Mouse (Mus musculus) gastrocnemius, adult 2 months (tissue): Measurements from ENCODE around the gene Gm9887. TPM values are rescaled to one million over a fixed set of nuclear protein-coding genes. Genes with fewer than 3 reads are reported as not detected.
"Not testable (repeated sequence)": the region's sequence is repeated elsewhere in the genome, so short reads cannot be mapped to it uniquely, and the experiment has no call there.

ENCODE experiments used
- DNase-seq: peaks from one replicate; pipeline ENCODE4 v3.0.0; 2022
- H3K27ac ChIP-seq: fragments of 200-600 bp; 2 replicates; pipeline ENCODE4 v1.8.1; 2022; ENCODE audit warnings: mild to moderate bottlenecking
- H3K4me3 ChIP-seq: fragments of 200-600 bp; 2 replicates; pipeline ENCODE4 v1.8.1; 2022; ENCODE audit warnings: mild to moderate bottlenecking, moderate library complexity
- CTCF ChIP-seq: fragments of 200-600 bp; IDR thresholded peaks from 2 replicates; pipeline ENCODE4 v1.8.1; 2022; ENCODE audit warnings: antibody characterized with exemption, mild to moderate bottlenecking, moderate library complexity
- intact Hi-C: fragments of 180-260 bp; cut with DNase I; formaldehyde crosslinking; loops from one replicate; pipeline ENCODE4 v1.15.1; 2025
- total RNA-seq, 2 experiments: library from RNA; stranded (reverse); gene quantifications; 2 replicates each; pipeline ENCODE4 v1.2.3; 2021

The Gm9887 gene
- total RNA-seq, 2 experiments from 2014 or later, result not detected

GRCm38 (mm10) chr12:69363899-69364762, 8.1 kb downstream of the Gm9887 start:
- DNase-seq, result peak; percentile 89
- Histone ChIP-seq H3K27ac (peak overlapping the region; percentile 95), H3K4me3 (peak overlapping the region; percentile 84)
- intact Hi-C loops, result loop anchor here (5.0 kb wide), 2 partner anchors 138 to 318 kb away; partner anchors contain the start of gene Sos2
- peak; percentile 28; the same call in 1 of the 2 replicates for TF ChIP-seq CTCF

GRCm38 (mm10) chr12:69363110-69363509, 9.1 kb downstream of the Gm9887 start:
- not testable (repeated sequence) for H3K27ac ChIP-seq, H3K4me3 ChIP-seq, DNase-seq
- intact Hi-C loops, result loop anchor here (5.0 kb wide), 2 partner anchors 139 to 319 kb away; partner anchors contain the start of gene Sos2

- intact Hi-C loops, result loop anchor here (5.0 kb wide), 2 partner anchors 140 to 320 kb away; partner anchors contain the start of gene Sos2
- DNase-seq, result no peak
- Histone ChIP-seq H3K4me3 (peak overlapping the region; percentile 77), H3K27ac (peak overlapping the region; percentile 86)
- TF ChIP-seq CTCF, result no peak
Measured at GRCm38 (mm10) chr12:69362388-69362787, 9.9 kb downstream of the Gm9887 start.

GRCm38 (mm10) chr12:69361919-69362318, 10.3 kb downstream of the Gm9887 start:
- H3K4me3 ChIP-seq, result peak overlapping the region; percentile 77
- intact Hi-C loops, result loop anchor here (5.0 kb wide), 2 partner anchors 140 to 320 kb away; partner anchors contain the start of gene Sos2
- DNase-seq, result no peak
- H3K27ac ChIP-seq, result peak overlapping the region; percentile 86
- TF ChIP-seq CTCF, result no peak

- peak overlapping the region; percentile 86 for H3K27ac ChIP-seq
- intact Hi-C loops, result loop anchor here (5.0 kb wide), 2 partner anchors 141 to 321 kb away; partner anchors contain the start of gene Sos2
- peak overlapping the region; percentile 77 for H3K4me3 ChIP-seq
- peak; percentile 98 for DNase-seq
Measured at GRCm38 (mm10) chr12:69360997-69361899, 11.0 kb downstream of the Gm9887 start.

GRCm38 (mm10) chr12:69360655-69360996, 11.6 kb downstream of the Gm9887 start:
- intact Hi-C loops, result loop anchor here (5.0 kb wide), 2 partner anchors 142 to 322 kb away; partner anchors contain the start of gene Sos2
- peak; percentile 26 for DNase-seq
- TF ChIP-seq CTCF, result peak; percentile 91

GRCm38 (mm10) chr12:69357300-69357646, 15.0 kb downstream of the Gm9887 start:
- peak overlapping the region; percentile 95 for H3K27ac ChIP-seq
- intact Hi-C loops, result no loop called here
- TF ChIP-seq CTCF, result no peak
- peak overlapping the region; percentile 82 for H3K4me3 ChIP-seq
- no peak for DNase-seq

More at GRCm38 (mm10) chr12:69360655-69360996, 11.6 kb downstream of the Gm9887 start:
- 0 out of 2 replicates have a peak overlapping the region, but pooled peaks have one; percentile 75 for H3K27ac ChIP-seq
- no peak overlapping the region for H3K4me3 ChIP-seq

DNA sequence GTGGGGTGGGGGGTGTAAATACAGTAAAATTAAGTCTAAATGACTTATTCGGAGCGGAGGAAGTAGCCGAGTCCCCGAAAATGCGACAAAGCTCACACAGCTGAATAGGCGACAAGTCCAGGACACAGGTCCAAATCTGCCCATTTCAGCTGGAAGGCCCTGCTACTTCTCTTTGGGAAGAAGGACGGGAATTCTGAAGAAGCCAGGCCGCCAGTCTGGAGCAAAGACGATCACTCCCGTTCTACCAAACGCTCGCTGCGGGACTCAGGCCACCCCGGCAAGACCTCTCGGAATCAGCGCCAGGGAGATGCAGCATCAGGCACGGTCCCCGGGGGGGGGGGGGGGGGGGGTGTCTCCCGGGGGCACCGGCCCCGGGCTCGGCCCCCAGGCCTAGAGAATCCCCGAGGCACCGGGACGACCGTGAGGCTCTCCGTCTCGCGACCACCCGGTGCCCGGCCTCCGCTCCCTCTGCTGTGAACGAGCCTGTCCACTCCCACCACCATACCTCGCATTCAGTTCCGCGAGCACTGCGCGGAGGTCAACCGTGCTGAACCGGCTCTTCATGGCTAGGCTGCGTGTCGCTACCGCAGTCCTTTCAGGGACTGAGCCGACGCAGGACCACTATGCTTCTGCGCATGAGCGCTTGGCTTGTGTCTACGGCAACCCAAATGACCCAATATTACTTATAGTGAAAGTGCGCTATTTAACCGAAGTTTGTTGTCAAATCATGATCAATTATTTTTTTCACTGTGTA, 15.5 kb downstream of the Gm9887 start, which contains the start of gene Nemf:
TSS of gene Nemf (minus strand) at position 620 of the 754 bp plus-strand sequence.
- DNase-seq, result peak; percentile 91
- intact Hi-C loops, result no loop called here
- H3K27ac ChIP-seq, result peak within 1 kb of the TSS; percentile 95
- no peak for TF ChIP-seq CTCF
- H3K4me3 ChIP-seq, result peak within 1 kb of the TSS; percentile 82

- intact Hi-C loops, result no loop called here
Measured at GRCm38 (mm10) chr12:69351685-69352084, 20.6 kb downstream of the Gm9887 start.

GRCm38 (mm10) chr12:69349928-69350327, 22.3 kb downstream of the Gm9887 start:
- intact Hi-C loops, result no loop called here
- no peak for DNase-seq
- TF ChIP-seq CTCF, result no peak

More at GRCm38 (mm10) chr12:69351685-69352084, 20.6 kb downstream of the Gm9887 start:
- Histone ChIP-seq H3K4me3 (no peak overlapping the region), H3K27ac (no peak overlapping the region)
- peak; percentile 45 for TF ChIP-seq CTCF
- no peak for DNase-seq

DNA sequence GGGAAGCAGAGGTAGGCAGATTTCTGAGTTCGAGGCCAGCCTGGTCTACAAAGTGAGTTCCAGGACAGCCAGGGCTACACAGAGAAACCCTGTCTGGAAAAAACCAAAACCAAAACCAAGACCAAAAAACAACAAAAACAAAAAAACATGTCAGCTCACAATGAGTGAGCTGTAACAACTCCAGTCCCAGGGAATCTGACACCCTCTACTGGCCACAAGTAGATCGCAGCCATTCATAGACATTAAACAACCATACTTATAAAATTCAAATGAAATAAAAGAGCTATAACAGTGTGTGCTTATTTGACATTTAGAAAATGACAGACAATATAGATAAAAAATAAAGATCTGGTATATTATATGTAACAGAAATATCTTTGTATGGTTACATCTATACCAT, 38.7 kb downstream of the Gm9887 start:
- no peak overlapping the region for H3K4me3 ChIP-seq
- intact Hi-C loops, result no loop called here
- DNase-seq, result peak; percentile 33
- peak; percentile 73 for TF ChIP-seq CTCF
- H3K27ac ChIP-seq, result no peak overlapping the region

More at GRCm38 (mm10) chr12:69349928-69350327, 22.3 kb downstream of the Gm9887 start:
- Histone ChIP-seq H3K4me3 (no peak overlapping the region), H3K27ac (no peak overlapping the region)
